Mouse (Mus musculus): ENCODE results near the gene Klf12. TPM values are rescaled to one million over a fixed set of nuclear protein-coding genes. Genes with fewer than 3 reads are reported as not detected.

The Klf12 gene
- 10 to 100 TPM; 13.2 to 16.4 TPM for total RNA-seq (2023)

GRCm38 (mm10) chr14:100284119-100284860 is at the start of gene Klf12:
Klf12 (minus strand) TSS chr14:100284679.

